Mouse (Mus musculus) layer of hippocampus, adult 9-10 months (tissue): ENCODE measurements at regions not wholly inside any gene's neighbourhood (a gene's known extent, or its start where the extent isn't known, plus 50 kb on each side); places are given as distances from the start of the nearest gene placed in this dataset.

Experiments
- DNase-seq: peaks from one replicate; pipeline ENCODE4 v3.0.0; 2022; ENCODE audit warnings: low spot score

DNA sequence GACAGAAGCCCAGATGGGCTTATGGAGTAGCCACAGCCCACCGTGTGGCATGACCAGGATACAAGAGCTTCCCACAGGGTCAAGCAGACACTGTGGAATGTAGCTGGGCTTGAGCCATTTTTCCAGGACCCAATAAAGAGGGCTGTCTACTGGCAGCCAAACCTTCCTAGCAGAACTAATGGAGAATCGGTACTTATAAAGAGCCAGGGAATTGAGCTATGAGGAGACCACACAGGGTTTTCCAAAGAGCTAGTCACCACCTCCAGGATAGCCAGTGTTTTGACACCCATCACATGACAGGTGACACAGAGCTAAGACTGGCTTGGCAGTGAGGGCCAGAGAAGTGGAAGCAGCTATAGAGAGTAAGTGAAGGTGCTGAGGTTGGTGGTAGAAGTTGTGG is 149.9 kb downstream of the Map2k4 start:
- DNase-seq, result no peak

DNA sequence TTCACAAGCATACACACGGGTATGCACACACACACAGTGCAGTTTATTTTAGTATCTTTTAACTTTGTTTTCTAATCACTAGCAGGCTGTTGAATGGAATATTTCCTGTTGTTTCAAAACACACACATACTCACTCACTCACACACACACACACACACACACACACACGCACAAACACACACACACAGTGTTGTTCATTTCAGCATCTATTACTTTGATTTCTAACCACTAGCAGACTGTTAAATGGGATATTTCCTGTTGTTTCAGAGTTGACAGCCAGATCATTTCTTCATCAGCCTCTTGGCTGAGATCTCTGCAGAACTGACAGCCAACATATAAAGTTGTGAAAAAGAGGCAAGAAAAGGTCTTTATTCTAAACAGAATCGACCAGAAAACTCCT is 150.9 kb downstream of the Map2k4 start:
- DNase-seq, result no peak

DNA sequence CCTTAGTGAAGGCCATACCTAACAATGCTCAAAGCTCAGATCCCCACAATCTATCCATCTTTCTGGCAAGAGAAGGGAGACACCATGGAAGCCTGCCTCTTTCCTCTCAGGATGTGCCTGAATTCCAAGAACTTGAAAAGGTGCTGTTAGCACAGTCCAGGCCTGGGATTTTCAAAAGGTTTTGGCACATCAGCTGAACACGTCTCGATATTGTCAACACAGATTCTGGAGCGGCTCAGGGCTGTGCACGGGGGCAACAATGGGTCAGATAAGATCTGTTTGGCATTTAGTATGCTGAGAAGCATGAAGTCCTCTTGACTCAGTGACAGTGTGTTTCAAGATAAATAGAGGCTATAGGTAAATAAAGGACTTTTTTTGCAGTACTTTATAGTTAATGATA is 152.8 kb downstream of the Map2k4 start:
- no peak for DNase-seq

DNA sequence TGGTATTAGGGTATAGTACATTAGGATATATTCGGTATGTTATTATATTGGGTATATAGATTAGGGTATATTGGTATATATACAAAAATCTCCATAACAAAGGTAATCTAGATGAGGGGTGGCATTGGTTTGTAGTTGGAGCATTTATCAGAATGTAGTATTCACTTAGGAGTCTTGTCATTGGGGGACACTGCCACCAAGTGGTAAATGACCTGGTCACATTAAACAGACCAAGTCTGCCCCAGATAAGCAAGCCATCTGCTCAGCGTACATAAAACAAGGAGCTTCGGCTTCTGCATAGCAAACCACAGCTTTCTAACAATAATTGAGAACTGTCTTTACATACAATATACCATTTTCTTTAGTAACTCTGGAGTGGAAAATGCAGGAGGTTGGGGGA is 156.9 kb downstream of the Map2k4 start:
- DNase-seq, result peak; percentile 12

- DNase-seq, result no peak
Measured at GRCm38 (mm10) chr11:65630436-65630835, 157.7 kb downstream of the Map2k4 start.

GRCm38 (mm10) chr11:65629320-65629719 is 158.8 kb downstream of the Map2k4 start:
- DNase-seq, result no peak

DNA sequence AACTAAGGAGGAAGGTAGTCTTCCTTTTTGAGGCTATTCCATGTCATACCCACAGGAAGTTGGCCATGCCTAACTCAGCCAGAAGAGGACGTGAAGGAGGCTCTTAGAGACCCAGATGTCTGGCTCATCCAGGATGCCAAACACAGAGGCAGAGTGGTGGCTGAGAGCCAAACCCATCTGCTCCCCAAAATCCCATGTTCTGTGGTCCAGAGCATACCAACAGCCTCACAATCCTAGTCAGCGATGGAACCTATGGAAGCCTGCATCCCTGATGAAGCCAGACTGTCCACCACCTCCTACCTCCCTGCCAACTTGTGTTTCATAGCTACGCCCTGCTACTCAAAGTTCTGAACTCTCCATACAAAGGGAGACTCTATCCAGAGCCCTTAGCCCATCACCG is 169.1 kb downstream of the Map2k4 start:
- DNase-seq, result no peak

- no peak for DNase-seq
Measured at GRCm38 (mm10) chr11:65610536-65610935, 177.6 kb downstream of the Map2k4 start.

DNA sequence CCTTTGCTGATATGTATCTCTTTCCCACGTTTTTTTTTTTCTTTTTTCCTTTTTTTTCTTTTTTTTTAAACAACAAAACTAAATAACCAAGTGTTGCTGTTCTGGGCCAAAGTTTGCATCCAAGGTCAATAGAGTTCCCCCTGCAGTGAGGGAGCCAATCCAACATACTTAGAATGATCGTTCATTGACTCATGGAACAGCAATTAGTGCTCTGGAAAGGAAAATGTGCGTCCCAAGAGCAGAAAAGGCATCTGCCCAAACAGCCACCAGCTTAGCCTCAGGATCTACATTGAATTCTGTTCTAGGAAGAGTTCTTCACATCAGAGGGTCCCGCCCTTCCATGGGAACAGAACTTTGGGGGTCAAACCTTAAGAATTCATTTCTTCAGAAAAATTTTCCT is 179.0 kb downstream of the Map2k4 start:
- no peak for DNase-seq

GRCm38 (mm10) chr11:65597298-65598076 is 190.6 kb downstream of the Map2k4 start:
- no peak for DNase-seq

DNA sequence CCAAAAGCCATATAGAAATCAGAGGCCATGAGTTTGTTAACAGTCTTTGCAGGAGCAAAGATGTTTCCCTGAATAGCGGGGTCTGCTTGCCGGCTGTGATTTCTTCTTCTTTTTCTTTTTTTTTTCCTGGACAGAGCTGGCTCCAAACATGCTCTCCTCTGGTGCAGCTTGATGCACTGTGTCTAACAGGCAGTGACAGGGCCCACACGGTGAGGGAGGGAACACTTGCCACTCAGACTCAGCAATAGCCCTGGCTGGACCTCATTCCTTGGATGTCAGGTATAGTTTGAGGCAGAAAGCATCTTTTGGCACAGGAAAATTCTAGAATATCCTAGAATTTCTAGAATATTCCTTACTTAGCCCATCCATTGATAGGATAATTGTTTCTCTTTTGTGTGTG is 199.6 kb downstream of the Map2k4 start:
- DNase-seq, result no peak

GRCm38 (mm10) chr11:65567831-65568230 is 220.3 kb downstream of the Map2k4 start:
- DNase-seq, result no peak

DNA sequence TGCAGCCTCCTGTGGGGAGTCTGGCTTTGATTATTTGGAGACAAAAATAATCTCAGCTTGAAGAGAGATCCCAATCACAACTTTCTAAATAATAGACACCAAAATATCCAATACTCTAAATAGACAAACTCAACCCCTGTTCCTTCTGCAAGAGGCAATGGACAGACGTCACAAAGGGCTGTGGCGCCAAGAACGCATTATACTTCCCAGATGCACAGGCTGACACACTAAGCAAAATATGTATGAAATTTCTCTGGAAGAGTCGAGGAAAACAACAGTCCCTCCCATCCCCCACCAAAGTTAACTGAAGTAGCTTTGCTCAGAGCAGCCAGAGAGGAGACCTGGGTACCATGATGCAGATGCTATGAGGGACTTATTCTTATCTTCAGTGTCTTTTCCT is 229.9 kb downstream of the Map2k4 start:
- no peak for DNase-seq

- no peak for DNase-seq
Measured at GRCm38 (mm10) chr11:65551073-65551472, 237.0 kb downstream of the Map2k4 start.

DNA sequence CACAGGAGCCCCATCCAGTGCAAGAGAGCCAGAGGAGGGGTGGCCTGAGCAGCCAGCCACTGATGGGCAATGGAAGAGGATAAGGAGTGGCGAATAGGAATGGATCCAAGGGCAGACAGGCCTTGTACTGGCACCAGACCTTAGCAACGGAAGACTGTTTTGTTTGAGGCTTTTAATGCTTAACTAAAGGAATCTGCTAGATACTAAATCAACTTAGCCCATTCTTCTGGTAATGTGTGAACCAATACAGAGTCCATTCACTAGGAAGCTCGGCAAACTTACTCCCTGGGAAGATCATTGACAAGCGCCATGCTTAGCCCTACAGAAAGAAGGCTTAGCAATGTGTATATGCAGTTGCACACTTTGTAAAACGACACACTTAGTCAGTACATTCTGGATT is 243.8 kb downstream of the Map2k4 start:
- DNase-seq, result no peak

DNA sequence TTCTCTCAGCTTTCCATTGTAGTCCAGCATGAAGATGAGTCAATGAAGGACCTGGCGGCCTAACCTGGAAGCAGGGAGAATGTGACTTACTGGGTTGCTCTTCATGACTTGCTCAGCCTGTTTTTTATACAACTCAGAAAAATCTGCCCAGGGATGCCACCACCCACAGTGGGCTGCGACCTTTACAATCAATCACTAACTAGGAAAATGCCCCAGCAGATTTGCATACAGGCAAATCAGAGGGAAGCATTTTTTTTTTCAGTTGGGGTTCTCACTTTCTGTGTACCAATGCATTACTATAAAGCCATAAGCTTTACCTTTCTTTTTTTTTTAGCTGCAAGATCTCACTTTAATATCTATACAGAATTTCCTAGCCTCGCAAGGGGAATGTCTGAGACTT is 244.5 kb downstream of the Map2k4 start:
- DNase-seq, result no peak

GRCm38 (mm10) chr11:65537046-65537630 is 251.0 kb downstream of the Map2k4 start:
- no peak for DNase-seq

DNA sequence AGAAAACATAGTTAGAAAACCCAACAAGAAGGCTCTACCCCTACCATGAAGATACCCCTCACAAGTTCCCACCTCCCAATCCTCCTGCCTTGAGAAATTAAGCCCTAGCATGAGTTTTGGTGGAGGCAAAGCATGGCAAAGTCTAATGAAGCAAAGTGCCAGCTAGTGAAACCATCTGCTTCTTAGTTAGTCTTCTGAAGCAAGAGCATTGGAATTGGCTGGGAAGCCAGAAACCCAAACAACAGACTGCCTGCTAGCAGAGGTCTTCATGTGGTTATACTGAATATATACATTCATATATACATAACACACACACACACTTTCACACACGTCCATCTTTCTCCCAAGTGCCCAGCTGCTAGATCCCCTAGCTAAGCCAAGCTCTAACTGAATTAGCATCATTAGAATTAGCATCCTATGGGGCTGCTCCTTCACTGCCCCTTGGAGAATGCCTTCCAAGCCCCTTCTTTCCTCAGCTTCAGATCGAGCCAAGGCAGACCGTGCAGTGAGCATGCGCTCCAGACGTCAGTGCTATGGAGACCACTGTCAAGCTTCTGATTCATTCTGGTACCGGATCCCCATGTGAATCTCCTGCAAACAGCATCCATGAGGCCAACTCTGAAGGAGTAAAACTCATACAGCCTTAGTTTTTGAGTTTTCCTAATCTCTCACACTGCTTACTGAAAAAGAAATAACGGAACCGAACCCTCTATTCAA is 252.2 kb downstream of the Map2k4 start:
- no peak for DNase-seq

DNA sequence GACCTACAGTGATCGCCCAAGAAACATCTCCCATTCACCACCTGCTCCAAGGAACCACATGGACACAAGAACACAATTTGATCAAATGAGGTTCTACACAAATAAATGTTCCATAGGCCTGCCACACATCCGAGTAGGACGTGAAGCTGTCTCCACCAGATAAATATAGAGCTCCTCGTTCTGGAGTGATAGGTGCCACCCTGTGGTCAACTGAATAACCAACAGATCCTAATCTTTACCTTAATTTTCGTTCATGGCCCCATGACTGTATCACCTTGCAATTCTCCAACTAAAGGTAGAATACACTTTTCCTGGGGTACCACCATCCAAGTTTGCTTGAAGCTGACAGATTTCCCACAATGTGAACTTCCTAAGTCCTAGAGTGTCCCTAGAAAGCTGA is 257.4 kb downstream of the Map2k4 start:
- peak; percentile 1 for DNase-seq

DNA sequence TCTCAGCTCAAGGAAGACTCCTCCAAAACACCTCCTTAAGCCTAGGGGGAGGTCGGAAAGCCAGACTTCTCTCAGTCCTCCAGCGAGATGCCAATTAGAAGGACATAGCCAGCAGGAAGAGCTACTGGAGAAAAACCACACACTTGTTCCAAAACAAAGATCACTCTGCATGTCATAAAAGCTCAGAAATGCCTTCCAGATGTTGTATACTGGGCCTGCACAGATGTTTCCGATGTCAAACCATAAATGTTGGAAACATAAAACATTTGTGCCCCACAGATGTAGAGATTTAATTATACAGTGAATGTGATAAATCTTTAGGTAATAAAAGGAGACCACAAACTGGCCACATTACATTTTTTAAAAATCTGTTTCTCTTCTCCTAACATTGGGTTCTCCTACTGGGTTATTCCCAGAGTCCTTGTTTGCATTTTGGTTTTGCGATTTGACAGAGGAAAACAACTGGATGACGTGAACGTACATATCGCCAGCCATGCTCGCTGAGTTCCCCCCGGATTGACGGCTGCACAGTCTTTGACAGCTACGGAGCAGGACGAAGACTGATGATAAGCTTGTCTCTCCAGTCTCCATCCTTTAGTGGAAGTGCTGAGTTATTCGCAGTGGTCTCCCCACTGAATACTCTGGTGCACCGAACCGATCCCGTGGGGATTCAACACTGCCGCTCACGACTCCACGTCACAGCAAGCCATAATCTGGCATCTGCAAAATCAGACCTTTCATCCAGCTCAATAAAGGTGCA is 235.5 kb upstream of the Myocd start:
- DNase-seq, result no peak

DNA sequence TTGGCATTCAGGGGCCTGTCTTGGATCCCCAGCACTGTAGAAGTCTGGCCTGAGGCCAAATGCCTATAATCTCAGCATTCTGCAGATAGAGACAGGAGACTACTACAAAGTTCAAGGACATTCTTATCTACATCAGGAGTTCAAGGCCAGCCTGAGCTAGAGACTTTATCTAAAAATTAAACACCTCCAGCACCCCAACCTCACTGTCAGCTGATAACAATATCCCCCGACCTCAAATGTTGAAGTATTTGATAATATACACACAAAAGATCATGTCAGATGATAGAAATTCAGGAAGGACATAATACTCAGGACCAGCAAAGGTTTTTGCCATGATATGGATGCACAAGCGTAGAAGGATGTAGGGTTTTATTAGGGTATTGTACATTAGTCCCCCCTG is 228.2 kb upstream of the Myocd start:
- no peak for DNase-seq

DNA sequence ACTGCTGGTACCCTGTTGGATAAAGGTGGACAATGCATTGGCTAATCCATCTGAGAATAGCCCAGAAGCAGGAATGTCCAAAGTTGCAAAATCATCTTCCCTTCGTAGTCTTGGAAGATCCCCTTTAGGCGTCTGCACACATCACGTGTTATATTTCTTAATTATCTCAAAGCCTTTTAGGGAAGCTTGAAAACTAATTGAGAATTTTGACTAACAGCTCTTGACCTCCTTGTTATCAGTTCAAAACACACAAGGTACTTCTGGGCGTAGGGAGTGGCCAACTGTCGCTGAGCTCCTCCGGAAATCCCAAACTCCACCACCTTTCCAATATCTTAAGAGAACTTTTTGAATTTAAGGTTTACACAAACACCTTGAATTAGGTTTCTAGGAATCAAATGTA is 227.6 kb upstream of the Myocd start:
- no peak for DNase-seq

DNA sequence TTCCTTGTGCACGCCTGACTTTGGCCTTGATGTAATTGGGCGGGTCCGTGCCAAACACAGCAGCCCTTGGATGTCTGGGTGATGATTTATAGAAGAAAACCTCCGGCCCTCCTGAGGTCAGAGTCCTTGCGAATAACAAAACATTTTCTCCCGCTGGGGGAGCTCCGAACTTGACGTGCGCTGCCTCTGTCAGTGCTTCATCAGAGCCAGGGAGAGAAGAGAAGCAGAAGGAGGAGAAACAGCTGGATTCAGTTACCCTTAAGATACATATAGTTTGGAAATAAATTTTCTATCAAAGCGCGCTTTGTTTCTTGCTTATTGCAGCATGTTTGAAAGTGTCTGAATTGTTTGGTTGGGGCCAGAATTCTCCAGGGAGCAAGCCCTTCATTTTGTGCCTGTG is 225.2 kb upstream of the Myocd start:
- no peak for DNase-seq
